Mouse (Mus musculus) C2C12 (cell line): ENCODE measurements around the gene Tmem51.

ENCODE experiments used
- CTCF ChIP-seq: IDR thresholded peaks from one replicate; pipeline ENCODE4 v1.5.1; 2011; ENCODE audit not compliant: control insufficient read depth, insufficient read depth, insufficient read length
- MAX ChIP-seq: IDR thresholded peaks from one replicate; pipeline ENCODE4 v1.6.1; 2011; ENCODE audit warnings: mild to moderate bottlenecking, control low read depth
- MYOD1 ChIP-seq: IDR thresholded peaks from one replicate; pipeline ENCODE4 v1.6.1; 2011; ENCODE audit warnings: low read depth; ENCODE audit not compliant: control insufficient read depth, insufficient read length

DNA sequence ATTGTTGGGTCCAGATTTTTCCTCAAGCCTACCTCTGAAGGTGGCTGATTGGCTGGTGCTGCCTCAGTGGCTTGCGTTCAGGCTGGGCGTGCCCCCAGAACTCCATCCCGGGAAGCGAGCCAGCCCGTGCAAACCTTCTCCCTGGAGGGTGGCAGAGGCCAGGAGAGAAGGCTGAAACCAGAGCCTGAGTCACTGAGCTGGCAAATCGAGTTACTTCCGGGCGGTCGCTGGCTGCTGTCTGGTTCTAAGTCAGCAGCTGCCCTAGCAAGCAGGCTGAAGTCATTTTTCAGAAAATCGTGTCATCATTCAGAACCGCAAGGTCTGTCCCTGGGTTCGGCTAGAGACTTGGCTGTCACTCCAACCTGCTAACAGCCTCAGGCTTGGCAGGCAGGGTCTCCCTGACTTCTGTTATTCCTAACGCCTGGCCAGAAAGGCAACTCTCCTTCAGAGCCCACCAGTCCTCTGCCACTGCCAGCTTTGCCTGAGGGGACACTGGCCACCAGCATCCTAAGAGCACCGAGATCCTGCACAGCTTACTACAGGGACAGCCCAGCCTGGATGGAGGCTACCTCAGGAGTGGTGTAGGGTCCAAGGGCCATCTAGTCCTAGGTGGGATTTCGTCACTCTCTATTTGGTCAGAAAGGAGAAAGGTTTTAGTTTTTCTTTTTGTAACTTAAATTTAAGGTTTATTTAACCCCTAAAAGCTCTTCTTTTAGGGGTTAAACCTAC lies 11.6 kb upstream of the Tmem51 start:
- TF ChIP-seq CTCF (no peak), MYOD1 (no peak), MAX (no peak)
